Mouse (Mus musculus): ENCODE measurements at regions not wholly inside any gene's neighbourhood (a gene's known extent, or its start where the extent isn't known, plus 50 kb on each side); places are given as distances from the start of the nearest gene placed in this dataset.

DNA sequence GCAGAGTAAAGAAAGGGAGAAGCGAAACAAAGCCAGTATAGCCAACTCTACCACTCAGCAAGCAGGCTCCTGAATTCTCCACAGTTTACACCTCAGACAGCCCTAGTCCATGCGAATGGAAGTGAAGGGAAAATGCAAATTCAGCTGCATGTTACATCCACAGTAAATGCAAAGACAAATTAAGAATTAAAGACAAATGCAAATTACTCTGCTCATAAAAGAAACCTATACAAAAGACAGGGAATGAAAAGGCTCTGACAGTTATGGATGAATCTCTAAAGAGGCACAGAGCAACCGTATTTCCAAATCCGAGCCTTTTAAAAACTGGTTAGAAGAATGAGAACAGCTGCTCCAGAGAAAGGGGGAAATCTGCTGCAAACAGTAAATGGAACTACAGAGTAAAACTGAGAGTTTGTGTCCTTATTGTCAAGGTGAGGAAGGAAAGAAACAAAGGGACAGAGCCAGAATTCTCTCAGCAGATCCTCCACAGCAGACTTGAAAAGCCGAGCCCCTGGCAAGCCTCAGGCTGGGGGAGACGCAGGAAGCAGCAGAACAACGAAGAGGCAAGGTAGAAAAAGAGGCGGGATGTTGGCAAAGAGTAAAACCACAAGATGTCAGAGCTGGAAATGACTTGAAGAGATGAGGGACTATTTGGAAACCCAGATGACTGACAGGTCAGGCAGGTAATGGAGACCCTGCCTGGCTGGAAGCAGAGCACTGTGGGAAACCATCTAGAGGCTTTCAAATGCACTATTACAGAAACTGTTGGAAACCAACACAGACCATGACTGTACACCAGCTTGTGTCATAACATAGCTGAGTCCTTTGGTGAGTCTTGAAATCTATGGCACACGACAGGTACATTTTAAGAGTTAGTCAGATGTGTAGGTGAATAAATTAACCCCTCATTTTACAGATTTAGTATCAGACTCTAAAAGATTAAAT is 184.5 kb upstream of the Acvr2a start:
- DNase-seq = no peak

DNA sequence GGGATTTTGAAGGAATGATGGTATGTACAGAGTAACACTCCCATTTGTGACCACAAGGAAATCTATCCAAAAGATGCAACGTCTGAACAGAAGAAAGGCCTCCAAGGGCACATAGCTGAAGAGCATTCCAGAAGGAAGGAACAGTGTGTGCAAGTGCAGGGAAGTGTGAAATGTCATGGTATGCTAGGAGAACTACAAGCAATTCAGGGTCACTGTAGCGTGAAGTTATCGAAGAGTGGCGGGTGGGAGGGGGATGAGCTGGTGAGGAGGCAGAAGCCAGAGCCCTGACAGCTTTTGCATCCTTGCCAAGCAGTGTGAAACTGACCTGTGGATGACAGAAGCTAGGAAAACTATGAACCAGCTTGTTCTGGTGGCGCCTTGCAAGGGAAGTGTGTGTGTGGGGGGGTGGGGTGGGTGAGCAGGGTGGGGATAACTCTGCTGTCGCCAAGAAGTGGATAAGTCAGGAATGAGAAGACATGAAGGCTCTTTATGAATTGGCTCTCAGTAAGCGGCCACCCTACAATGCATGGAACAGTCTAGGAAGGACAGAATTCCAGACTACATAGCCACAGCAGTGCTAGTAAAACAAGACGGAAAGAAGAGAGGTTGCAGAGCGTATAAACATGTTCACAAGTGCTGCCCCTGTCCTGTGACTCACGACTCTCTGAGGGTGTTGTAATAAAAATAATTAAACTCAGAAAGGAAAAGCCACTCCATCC is 179.3 kb upstream of the Acvr2a start:
- DNase-seq = no peak

DNA sequence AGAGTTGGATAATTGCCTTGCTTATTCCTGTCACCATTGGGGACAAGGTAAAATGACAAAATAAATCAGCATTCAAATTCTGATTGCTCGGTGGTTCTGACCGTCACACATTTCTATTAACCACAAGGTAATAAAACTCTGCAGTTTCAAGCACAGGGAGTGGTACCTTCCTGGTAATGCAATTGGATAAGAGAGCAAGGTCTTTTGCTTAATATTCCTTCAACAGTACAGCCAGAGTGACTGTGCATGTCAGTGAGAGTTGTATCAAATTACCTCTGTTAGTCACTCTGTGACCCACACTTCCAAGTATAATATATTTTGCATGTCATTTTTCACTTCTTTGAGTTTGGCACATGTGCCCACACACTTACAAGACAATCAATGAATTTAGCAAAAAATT is 177.8 kb upstream of the Acvr2a start:
- no peak for DNase-seq

DNA sequence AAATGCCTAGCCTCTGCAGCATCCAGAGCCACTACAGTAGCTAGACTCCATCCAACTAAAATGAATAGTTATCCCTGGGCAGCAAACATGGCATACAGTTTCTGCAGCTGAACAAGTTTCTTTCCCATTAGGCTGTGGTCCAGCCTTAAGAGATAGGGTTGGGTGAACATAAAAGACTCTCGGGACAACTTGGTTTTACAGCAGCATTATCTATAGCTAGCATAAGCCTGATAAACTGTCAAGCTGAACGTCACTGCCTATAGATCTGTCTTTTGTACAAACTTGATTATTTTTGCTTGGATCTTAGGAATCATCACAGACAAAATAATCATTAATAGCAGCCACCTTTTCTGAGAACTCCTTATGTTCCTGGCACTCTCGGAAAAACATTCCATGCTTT is 169.8 kb upstream of the Acvr2a start:
- DNase-seq = no peak

DNA sequence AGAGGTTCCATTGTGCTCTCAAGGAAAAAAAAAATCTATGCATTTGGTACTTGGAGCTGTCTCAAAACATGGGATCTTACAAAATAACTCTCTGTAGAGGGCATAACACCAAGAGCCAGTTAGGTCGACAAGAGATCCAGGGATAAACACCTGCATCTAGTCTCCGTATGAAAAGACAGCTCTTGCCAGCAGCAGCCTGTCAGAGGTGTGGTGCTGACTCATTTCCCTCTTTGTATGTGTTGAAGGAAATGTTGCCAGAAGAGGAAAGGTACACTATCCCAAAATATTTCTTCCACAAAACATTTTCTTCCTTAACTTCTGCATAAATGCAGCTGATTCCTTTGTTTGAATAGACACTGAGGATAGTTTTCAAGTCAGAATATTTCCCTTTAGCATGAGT is 163.6 kb upstream of the Acvr2a start:
- no peak for DNase-seq

GRCm38 (mm10) chr2:48661222-48661621 is 152.7 kb upstream of the Acvr2a start:
- DNase-seq = no peak

DNA sequence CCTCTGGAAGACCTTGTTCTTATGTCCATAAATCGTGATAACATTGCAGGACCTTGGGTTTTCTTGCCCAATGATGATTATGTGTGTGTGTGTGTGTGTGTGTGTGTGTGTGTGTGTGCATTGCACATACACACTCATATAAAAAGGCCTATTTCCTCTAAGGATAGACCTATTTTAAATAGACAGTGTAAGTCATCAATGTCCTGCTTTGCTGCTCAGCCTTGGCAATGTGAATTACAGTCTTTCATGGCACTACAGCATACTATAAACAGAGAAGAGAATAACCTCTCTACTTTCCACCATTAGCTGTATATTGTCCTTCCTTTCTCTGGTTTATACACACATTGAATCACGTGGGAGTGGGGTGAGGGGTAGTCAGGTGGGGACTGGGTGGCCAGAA is 148.8 kb upstream of the Acvr2a start:
- DNase-seq = no peak

DNA sequence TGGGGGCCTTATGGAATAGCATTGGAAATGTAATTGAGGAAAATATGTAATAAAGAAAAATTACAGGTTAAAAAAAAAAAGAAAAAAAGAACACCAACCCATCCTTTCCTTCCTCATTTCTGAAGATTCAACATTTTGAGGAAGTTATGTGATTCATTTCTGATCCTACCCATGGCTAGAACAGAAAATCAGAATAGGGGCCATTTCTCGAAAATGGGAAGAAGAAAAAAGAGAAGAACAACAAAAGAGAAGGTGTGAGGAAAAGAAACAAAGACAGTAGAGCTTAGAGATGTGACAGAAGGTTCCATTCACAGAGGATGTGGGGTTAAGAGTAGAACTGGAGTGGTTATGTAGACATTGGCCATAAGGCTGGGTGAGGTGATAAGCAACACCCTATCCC is 124.8 kb upstream of the Acvr2a start:
- DNase-seq = no peak

DNA sequence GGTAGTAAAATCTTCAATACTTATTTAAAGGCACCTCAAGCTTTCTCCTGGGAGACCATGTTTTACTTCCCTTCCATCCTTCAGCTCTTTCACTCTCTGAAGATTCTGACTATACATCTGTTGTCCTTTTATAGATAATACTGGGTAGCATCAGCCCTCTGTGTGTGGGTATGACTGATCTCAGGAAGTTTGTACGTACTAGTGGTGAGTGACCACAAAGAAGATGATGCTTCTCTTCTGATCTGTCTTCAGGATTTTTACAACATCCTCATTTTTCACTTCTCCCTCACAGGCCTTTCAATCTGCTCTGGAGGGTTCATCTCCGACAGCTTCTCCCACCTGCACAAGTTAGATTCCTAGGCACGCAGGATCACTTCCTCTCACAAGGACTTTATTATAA is 119.4 kb upstream of the Acvr2a start:
- no peak for DNase-seq

DNA sequence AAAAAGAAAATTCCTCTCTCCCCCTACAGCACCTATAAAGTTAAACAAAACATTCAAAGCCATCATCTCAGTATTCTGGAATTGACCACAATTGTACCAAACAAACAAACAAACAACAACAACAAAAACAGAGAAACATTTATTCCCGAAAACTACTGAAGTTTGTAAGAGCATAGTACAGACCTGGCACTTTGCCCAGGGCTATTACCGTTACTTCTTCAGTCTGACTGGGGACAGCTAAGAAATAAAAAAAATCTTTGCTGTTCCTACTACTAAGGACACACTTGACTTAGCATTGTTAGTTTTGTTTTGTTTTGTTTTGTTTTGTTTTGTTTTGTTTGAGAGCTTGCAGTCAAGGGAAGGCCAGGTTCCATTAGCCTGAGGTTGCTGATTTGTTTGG is 113.0 kb upstream of the Acvr2a start:
- no peak for DNase-seq

DNA sequence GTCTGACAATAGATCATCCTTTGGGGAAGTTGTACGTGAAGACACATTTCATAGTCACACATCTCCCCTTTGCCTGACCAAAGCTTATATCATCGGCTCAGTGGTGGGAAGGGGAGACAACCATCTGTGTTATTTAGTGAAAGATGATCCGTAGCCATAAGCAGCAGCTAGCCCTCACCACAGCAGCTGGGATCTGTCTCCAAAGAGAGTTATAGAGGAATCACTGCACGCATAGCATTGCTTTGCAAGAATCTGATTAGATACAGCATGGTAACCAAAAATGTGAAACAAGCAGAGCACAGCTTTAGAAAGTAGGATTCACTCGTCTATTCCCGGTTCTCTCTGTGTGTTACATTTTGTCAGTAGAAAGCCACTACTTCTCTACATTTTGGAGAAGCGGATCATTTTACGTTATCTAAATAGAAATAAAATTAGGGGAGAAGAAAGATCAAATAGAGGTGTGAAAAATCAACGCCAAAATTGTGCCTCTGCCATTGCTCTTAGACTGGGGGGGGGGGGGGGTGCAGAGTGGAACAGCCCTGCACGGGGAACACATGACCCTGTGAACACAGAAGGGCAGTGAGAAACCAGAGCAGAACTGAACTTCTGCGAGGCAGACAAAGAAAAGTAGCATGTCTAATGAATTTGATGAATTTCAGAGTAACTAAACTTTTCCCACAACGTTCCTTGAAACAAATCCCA is 108.7 kb upstream of the Acvr2a start:
- DNase-seq = no peak

GRCm38 (mm10) chr2:48705805-48706150 is 108.1 kb upstream of the Acvr2a start:
- DNase-seq = no peak

DNA sequence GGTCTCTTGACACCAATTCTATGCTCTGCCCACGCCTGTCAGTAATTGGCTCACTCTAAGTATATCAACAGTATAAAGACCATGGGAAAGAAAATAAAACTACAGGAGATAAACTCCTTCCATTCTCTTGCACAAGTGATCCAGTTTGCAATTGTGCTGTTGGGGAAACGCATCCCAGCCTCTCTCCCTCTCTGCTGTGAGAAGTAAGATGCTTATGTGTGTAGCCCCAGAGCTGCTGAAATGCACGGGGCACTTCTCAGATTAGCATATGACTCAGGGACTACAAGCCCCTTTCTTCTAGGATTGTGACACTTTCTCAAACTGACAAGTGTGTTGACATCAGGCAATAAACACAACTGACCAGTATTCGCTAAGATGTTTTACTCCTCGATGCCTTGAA is 107.7 kb upstream of the Acvr2a start:
- no peak for DNase-seq

DNA sequence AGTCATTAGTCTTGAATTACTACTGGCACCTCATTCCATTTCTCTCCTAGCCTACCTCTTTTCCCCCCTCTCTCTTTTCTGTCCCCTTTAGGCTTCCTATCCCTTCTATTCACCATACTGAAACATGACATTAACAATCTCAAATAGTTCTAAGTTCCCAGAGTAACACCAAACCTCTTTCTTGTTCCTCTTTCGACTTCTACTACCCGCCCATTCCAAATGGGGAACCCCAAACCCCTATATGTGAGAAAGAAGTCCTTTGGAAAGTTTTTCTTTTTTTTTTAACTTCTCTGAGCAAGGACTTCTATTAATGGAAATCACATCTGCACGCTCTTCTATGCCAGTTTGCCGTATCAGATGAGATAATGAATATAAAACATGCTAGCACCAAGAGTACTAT is 97.7 kb upstream of the Acvr2a start:
- no peak for DNase-seq

- no peak for DNase-seq
These were observed 96.1 kb upstream of the Acvr2a start for GRCm38 (mm10) chr2:48717770-48718169.

- no peak for DNase-seq
These were observed 95.6 kb upstream of the Acvr2a start for GRCm38 (mm10) chr2:48718261-48718660.

DNA sequence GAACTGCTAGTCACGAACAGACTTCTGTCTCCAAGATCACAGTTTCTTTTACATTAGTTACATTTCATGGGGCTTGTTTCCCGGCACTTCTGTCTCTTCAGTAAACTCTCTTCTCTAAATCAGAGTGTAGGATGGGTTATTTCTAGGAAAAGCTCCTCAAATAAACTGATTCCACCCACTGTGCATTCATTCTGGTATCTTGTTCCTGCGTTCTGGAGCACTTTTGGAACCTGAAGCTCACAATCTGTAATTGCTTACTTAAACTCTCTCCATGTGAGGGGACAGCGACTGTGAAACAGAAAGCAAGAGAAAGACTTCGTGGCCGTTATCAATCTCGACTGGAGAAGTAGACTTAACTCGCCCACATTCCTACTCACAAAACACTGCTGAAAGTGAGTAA is 83.1 kb upstream of the Acvr2a start:
- DNase-seq = no peak

GRCm38 (mm10) chr2:48733936-48734335 is 80.0 kb upstream of the Acvr2a start:
- no peak for DNase-seq

GRCm38 (mm10) chr2:48734521-48734920 is 79.4 kb upstream of the Acvr2a start:
- DNase-seq = peak; percentile 3

DNA sequence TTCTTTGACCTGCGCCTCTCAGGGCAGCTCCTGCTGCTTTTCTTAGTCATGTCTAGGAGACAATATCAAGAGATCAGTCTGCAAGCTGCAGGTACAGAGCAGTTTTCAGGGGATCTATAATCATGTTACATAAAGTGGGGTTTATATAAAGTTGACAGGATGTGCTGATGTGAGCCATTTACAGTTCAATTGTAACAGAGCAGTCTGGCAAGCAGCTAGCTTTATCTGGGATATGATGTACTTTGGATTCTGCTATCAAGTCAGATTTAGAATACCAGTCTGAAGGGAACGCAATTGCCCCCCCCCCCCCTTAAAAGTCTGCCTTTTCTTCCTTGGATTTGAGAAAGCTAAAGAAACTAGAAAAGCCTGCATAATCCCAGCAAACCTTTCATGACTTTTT is 77.6 kb upstream of the Acvr2a start:
- no peak for DNase-seq

All from kidney, adult 11 months (tissue).